Mouse (Mus musculus): ENCODE measurements around the gene Zfp202. TPM values are rescaled to one million over a fixed set of nuclear protein-coding genes. Genes with fewer than 3 reads are reported as not detected.

The Zfp202 gene
- total RNA-seq, 4 experiments from 2014 or later, result 1.6 to 2.1 (median 1.8) TPM

- no peak for DNase-seq (ENCODE audit: low spot score in 2 of 2)
These were observed 48.2 kb downstream of the Zfp202 start for GRCm38 (mm10) chr9:40240311-40240710.

- DNase-seq (ENCODE audit: low spot score in 2 of 2), result no peak
These were observed 49.2 kb downstream of the Zfp202 start for GRCm38 (mm10) chr9:40241223-40241801.

GRCm38 (mm10) chr9:40241951-40242888 lies 50.1 kb downstream of the Zfp202 start:
- DNase-seq (ENCODE audit: low spot score in 2 of 2), result no peak

GRCm38 (mm10) chr9:40245466-40245865 lies 53.4 kb downstream of the Zfp202 start:
- DNase-seq (ENCODE audit: low spot score in 2 of 2), result no peak

- DNase-seq (ENCODE audit: low spot score in 2 of 2), result no peak
These were observed 54.0 kb downstream of the Zfp202 start for GRCm38 (mm10) chr9:40245974-40246665.

GRCm38 (mm10) chr9:40246702-40247101 lies 54.6 kb downstream of the Zfp202 start:
- DNase-seq (ENCODE audit: low spot score in 2 of 2), result no peak

- no peak for DNase-seq (ENCODE audit: low spot score in 2 of 2)
These were observed 57.0 kb downstream of the Zfp202 start for GRCm38 (mm10) chr9:40249106-40249505.

GRCm38 (mm10) chr9:40252459-40252858 lies 60.3 kb downstream of the Zfp202 start:
- DNase-seq (ENCODE audit: low spot score in 2 of 2), result no peak

Other genes starting within 250 kb of the Zfp202 start
- not detected for gene Olfr975, start 240.3 kb upstream of the Zfp202 start, total RNA-seq (2022)
- not detected for gene Olfr976, start 231.2 kb upstream of the Zfp202 start, total RNA-seq (2022)
- not detected for gene Olfr978, start 200.2 kb upstream of the Zfp202 start, total RNA-seq (2022)
- not detected for gene Olfr979, start 188.9 kb upstream of the Zfp202 start, total RNA-seq (2022)
- gene Olfr980, start 182.7 kb upstream of the Zfp202 start, total RNA-seq (2022), result not detected
- gene Olfr981, start 170.9 kb upstream of the Zfp202 start, total RNA-seq (2022), result not detected
- gene Olfr982, start 118.5 kb upstream of the Zfp202 start, total RNA-seq (2022), result not detected
- not detected for gene Olfr983, start 98.7 kb upstream of the Zfp202 start, total RNA-seq (2022)
- not detected for gene Olfr984, start 78.1 kb upstream of the Zfp202 start, total RNA-seq (2022)
- gene Olfr985, start 62.1 kb upstream of the Zfp202 start, total RNA-seq (2022), result not detected
- gene Tmem225, start 44.2 kb upstream of the Zfp202 start, total RNA-seq (2022), result not detected
- gene Olfr986, start 11.4 kb upstream of the Zfp202 start, total RNA-seq (2022), result not detected
- 1 to 10 TPM in 1 of 4 experiments, under 1 TPM in 3; 0.70 to 1.7 (median 0.97) TPM for gene Scn3b, start 76.9 kb downstream of the Zfp202 start, total RNA-seq (2022)